Mouse (Mus musculus): Measurements from ENCODE around the gene Recql. TPM values are rescaled to one million over a fixed set of nuclear protein-coding genes. Genes with fewer than 3 reads are reported as not detected.

The Recql gene
- polyA plus RNA-seq, 1 experiment, result 8.9 TPM

DNA sequence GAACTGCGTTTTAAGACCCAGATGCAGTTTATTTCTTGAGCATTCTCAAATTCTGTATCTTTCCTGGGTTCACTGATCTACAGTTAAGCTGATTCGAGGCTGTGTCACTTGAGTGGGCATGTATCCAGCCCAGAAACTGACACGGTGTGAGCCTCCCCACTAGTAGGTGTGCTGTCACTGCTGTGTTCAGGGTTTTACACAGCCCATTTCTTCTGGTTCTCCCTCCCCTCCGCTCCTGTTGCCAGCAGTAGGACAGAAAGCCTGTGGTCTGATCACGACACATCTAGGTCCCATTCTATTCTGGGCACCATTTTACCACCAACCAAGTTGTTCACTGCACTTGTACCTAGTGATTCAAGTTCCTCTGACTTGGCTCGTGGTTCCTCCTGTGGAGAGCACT lies 8.9 kb upstream of the Recql start:
- H3K4me3 ChIP-seq (ENCODE audit: extremely low read depth, insufficient read depth, insufficient read length), result no peak overlapping the region
- H3K27me3 ChIP-seq (ENCODE audit: control insufficient read depth, insufficient read depth, low read length), result no peaks in the 10 kb centered on the region
- no peak overlapping the region for H3K27ac ChIP-seq (ENCODE audit: insufficient read depth, low read length)
- no peak for TF ChIP-seq POLR2A (IDR thresholded peaks at IDR 0.05; ENCODE audit: low read depth, low read length)
- TF ChIP-seq CTCF (IDR thresholded peaks at IDR 0.05; ENCODE audit: extremely low read depth, insufficient read depth, insufficient read length, insufficient replicate concordance), result no peak
- no peak for DNase-seq (ENCODE audit: low read depth in 1 of 2, low spot score in 2 of 2)
- WGBS, result 83% methylated on average over 6 of the region's 6 CpGs
- peaks cover 2% of the 10 kb centered on the region; the same call in 1 of the 2 replicates for H3K4me1 ChIP-seq (ENCODE audit: control insufficient read depth, insufficient read depth, insufficient read length)
- H3K36me3 ChIP-seq (ENCODE audit: control insufficient read depth, insufficient read depth, low read length), result peaks cover 17% of the 10 kb centered on the region

DNA sequence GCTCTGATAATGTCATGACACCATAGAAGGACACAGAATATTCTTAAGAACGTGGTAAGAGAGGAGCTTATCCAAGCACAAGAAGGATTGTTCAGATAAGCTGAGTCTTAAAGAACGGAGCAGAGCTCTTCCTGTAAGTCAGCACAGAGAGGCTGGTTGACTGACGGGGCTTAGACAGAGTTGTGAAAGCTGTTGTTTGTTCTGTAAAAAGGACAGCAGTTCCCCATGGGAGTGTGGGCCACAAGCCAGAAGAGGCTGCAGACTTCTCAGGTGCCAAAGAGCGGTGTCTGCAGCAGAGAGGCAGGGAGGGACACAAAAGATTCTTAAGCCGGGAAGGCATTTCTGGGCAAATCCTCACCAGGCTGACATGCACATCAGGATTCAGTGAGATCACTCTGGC lies 7.8 kb upstream of the Recql start:
- no peaks in the 10 kb centered on the region for H3K27me3 ChIP-seq (ENCODE audit: control insufficient read depth, insufficient read depth, low read length)
- H3K27ac ChIP-seq (ENCODE audit: insufficient read depth, low read length), result no peak overlapping the region
- H3K4me3 ChIP-seq (ENCODE audit: extremely low read depth, insufficient read depth, insufficient read length), result no peak overlapping the region
- peaks cover 4% of the 10 kb centered on the region; the same call in 1 of the 2 replicates for H3K4me1 ChIP-seq (ENCODE audit: control insufficient read depth, insufficient read depth, insufficient read length)
- no peak for DNase-seq (ENCODE audit: low read depth in 1 of 2, low spot score in 2 of 2)
- H3K36me3 ChIP-seq (ENCODE audit: control insufficient read depth, insufficient read depth, low read length), result peaks cover 17% of the 10 kb centered on the region
- TF ChIP-seq CTCF (IDR thresholded peaks at IDR 0.05; ENCODE audit: extremely low read depth, insufficient read depth, insufficient read length, insufficient replicate concordance) (no peak), POLR2A (IDR thresholded peaks at IDR 0.05; ENCODE audit: low read depth, low read length) (no peak)
- WGBS, result 86% methylated on average over 5 of the region's 5 CpGs

DNA sequence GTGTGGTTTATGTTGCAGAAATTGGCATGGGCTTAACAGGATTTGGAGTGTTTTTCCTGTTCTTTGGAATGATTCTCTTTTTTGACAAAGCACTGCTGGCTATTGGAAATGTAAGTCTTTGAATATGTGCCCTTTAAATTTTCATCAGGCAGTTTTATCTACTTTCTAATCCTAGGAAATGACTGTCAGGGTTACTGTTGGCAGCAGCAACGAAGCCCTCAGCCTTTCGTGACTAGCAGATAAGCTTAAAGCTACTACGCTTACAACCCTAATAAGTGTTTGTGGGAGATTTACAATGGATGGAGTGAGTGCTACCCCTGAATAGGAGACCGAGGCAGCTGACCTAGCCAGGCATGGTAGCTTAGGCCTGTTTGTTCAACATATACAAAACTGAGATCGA lies 5.4 kb upstream of the Recql start:
- DNase-seq (ENCODE audit: low read depth in 1 of 2, low spot score in 2 of 2), result no peak
- Histone ChIP-seq H3K27ac (ENCODE audit: insufficient read depth, low read length) (no peak overlapping the region), H3K36me3 (ENCODE audit: control insufficient read depth, insufficient read depth, low read length) (peaks cover 17% of the 10 kb centered on the region), H3K27me3 (ENCODE audit: control insufficient read depth, insufficient read depth, low read length) (no peaks in the 10 kb centered on the region), H3K4me1 (ENCODE audit: control insufficient read depth, insufficient read depth, insufficient read length) (peaks cover 9% of the 10 kb centered on the region), H3K4me3 (ENCODE audit: extremely low read depth, insufficient read depth, insufficient read length) (no peak overlapping the region)
- TF ChIP-seq CTCF (IDR thresholded peaks at IDR 0.05; ENCODE audit: extremely low read depth, insufficient read depth, insufficient read length, insufficient replicate concordance) (no peak), POLR2A (IDR thresholded peaks at IDR 0.05; ENCODE audit: low read depth, low read length) (no peak)
- WGBS, result 90% methylated on average over 5 of the region's 5 CpGs

DNA sequence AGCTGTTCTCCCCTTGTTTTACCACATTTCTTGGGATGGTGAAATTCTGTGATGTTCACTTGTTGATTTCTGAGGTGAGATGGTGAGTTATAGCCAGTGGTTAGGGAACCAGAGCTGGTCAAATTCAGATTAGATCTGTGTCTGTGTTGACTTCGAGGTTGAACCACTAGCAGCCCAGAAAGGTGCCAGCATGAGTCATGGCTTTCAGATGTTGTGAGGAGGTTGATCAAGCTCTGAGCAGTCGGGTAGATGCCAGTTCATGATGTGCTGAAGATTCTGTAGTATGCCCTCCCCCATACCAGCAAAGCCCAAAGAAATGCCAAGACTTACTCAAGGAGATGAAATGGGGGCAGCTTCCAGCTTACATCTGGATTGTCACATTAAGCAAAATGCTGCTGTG lies 2.2 kb upstream of the Recql start:
- Histone ChIP-seq H3K4me3 (ENCODE audit: extremely low read depth, insufficient read depth, insufficient read length) (no peak overlapping the region), H3K27me3 (ENCODE audit: control insufficient read depth, insufficient read depth, low read length) (no peaks in the 10 kb centered on the region), H3K36me3 (ENCODE audit: control insufficient read depth, insufficient read depth, low read length) (peaks cover 8% of the 10 kb centered on the region; the same call in 1 of the 2 replicates), H3K4me1 (ENCODE audit: control insufficient read depth, insufficient read depth, insufficient read length) (peaks cover 9% of the 10 kb centered on the region), H3K27ac (ENCODE audit: insufficient read depth, low read length) (no peak overlapping the region)
- TF ChIP-seq POLR2A (IDR thresholded peaks at IDR 0.05; ENCODE audit: low read depth, low read length), result no peak
- no peak for TF ChIP-seq CTCF (IDR thresholded peaks at IDR 0.05; ENCODE audit: extremely low read depth, insufficient read depth, insufficient read length, insufficient replicate concordance)
- DNase-seq (ENCODE audit: low read depth in 1 of 2, low spot score in 2 of 2), result no peak
- 43% methylated on average over 2 of the region's 2 CpGs for WGBS

- Histone ChIP-seq H3K4me1 (ENCODE audit: control insufficient read depth, insufficient read depth, insufficient read length) (peaks cover 9% of the 10 kb centered on the region), H3K27ac (ENCODE audit: insufficient read depth, low read length) (no peak overlapping the region), H3K4me3 (ENCODE audit: extremely low read depth, insufficient read depth, insufficient read length) (peak overlapping the region; percentile 89), H3K27me3 (ENCODE audit: control insufficient read depth, insufficient read depth, low read length) (no peaks in the 10 kb centered on the region), H3K36me3 (ENCODE audit: control insufficient read depth, insufficient read depth, low read length) (no peaks in the 10 kb centered on the region; the same call in 1 of the 2 replicates)
- 14% methylated on average over 8 of the region's 8 CpGs for WGBS
- no peak for DNase-seq (ENCODE audit: low read depth in 1 of 2, low spot score in 2 of 2)
- TF ChIP-seq CTCF (IDR thresholded peaks at IDR 0.05; ENCODE audit: extremely low read depth, insufficient read depth, insufficient read length, insufficient replicate concordance), result no peak
- no peak for TF ChIP-seq POLR2A (IDR thresholded peaks at IDR 0.05; ENCODE audit: low read depth, low read length)
Measured at GRCm38 (mm10) chr6:142387755-142388271, 926 bp upstream of the Recql start.

- WGBS, result under 1% methylated on average over 31 of the region's 31 CpGs
- TF ChIP-seq CTCF (IDR thresholded peaks at IDR 0.05; ENCODE audit: extremely low read depth, insufficient read depth, insufficient read length, insufficient replicate concordance) (no peak), POLR2A (IDR thresholded peaks at IDR 0.05; ENCODE audit: low read depth, low read length) (no peak)
- H3K4me1 ChIP-seq (ENCODE audit: control insufficient read depth, insufficient read depth, insufficient read length), result peaks cover 9% of the 10 kb centered on the region
- H3K27me3 ChIP-seq (ENCODE audit: control insufficient read depth, insufficient read depth, low read length), result no peaks in the 10 kb centered on the region
- DNase-seq (ENCODE audit: low read depth in 1 of 2, low spot score in 2 of 2), result no peak
- no peaks in the 10 kb centered on the region for H3K36me3 ChIP-seq (ENCODE audit: control insufficient read depth, insufficient read depth, low read length)
- peak overlapping the region; percentile 72 for H3K4me3 ChIP-seq (ENCODE audit: extremely low read depth, insufficient read depth, insufficient read length)
- peak overlapping the region; percentile 78 for H3K27ac ChIP-seq (ENCODE audit: insufficient read depth, low read length)
Measured at GRCm38 (mm10) chr6:142386285-142387010, 439 bp downstream of the Recql start.

DNA sequence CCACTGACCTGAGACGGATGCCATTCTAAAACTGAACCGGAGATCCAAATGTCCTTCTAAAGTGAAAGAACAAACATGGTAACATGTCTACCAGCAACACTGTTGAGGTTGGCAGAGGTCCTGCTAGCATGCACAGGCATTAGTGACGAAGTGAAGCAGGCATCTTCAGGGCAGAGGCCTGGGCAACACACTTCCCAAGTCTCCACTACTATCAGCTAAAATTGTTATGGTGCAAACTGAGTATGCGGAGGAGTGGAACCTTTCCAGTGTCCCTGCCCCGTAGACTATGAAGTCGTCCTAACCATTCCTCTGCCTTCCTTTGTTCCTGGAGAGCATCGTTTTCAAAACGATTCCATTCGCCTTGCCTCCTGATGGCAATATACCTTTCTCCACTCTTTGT lies 2.4 kb downstream of the Recql start:
- no peak overlapping the region for H3K4me3 ChIP-seq (ENCODE audit: extremely low read depth, insufficient read depth, insufficient read length)
- H3K4me1 ChIP-seq (ENCODE audit: control insufficient read depth, insufficient read depth, insufficient read length), result peaks cover 5% of the 10 kb centered on the region
- TF ChIP-seq CTCF (IDR thresholded peaks at IDR 0.05; ENCODE audit: extremely low read depth, insufficient read depth, insufficient read length, insufficient replicate concordance), result no peak
- no peaks in the 10 kb centered on the region for H3K27me3 ChIP-seq (ENCODE audit: control insufficient read depth, insufficient read depth, low read length)
- 93% methylated on average over 9 of the region's 9 CpGs for WGBS
- no peak for DNase-seq (ENCODE audit: low read depth in 1 of 2, low spot score in 2 of 2)
- no peaks in the 10 kb centered on the region for H3K36me3 ChIP-seq (ENCODE audit: control insufficient read depth, insufficient read depth, low read length)
- H3K27ac ChIP-seq (ENCODE audit: insufficient read depth, low read length), result no peak overlapping the region

Data from spleen, adult 2 months (tissue).